Mouse (Mus musculus) urinary bladder, adult 18-20 months (tissue): ENCODE measurements around the gene Noct.
A peak's percentile ranks its signal among the peaks of the same experiment; 100 is the strongest.

ENCODE experiments used
- DNase-seq, 2 experiments: peaks; one replicate each; pipeline ENCODE4 v3.0.0; 2022; ENCODE audit warnings: low spot score in 2 of 2, mixed read lengths in 2 of 2

Noct gene

DNA sequence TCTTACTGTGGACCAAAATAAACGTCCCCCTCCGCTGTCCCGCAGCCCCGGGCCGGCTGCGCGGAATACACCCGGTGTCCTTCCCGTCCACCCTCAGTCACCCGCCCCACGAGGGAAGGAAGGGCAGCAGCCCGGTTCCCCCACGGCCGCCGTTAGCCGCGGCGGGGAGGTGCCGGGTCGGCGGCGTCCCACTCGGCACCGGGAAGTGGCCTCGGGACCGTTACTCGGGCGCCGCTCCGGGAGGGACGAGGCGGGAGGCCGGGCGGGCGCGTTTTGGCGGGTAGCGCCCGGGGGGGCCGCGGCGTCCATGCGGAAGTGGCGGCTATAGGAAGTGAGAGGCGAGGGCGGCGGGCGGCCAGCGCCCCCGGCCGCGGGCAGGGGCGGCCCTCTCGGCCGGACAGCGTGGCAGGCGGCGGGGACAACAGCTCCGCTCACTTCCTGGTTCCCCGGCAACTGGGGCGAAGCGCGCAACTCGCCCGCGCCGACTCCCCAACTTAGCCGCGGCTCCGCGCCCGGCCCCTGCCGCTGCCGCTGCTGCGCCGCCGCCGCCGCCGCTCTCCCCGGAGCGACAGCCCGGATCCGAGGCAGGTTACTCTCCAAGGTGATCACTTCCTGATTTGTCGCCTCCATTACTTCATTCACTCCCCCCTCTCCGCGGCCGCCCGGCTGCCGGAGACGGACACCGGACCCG is 52.3 kb downstream of the Noct start:
- DNase-seq, result peak; percentile 31 to 70

DNA sequence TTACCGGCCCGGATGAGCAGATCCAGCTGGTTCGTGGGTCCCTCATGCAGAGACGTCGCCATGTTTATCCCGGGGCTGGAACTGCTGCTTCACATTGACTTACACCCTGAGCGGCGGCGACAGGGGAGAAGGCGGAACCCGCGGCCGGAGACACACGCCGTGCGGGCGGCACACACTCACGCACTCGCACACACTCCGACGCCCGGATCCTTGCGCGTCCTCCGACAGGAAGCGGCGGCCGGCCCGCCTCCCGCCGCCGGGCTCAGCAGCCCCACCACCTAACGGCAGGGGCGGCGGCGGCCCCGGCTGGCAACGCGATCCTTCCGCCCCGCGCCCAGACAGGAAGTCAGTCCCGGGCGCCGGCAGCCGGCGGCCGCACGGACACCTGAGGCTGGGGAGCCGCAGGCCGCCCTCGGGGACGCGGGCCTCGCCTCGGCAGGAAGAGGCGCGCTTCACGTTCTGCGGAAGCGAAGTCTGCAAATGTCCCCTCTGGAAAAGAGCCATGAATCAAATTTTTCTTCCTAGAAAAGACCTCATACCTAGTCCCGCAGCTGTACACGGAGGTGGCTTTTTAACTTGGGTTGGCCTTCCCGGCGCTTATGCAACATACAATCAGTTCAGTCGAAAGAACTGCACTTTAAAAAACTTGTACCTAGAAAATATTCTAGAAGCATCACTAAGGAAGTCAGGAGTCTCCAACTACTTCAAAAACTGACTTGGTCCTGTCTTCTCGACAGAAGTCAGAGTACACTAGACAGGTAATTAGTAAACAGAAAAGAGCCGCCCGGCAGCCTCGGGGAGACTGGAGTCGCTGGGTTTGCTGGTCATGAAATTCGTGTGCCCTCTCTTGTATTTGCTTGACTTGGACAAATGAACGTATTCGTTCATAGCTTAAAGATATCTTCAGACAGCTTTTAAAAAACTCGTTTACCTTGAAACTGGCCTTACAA is 53.2 kb downstream of the Noct start:
- DNase-seq, result peak; percentile 72 to 80

DNA sequence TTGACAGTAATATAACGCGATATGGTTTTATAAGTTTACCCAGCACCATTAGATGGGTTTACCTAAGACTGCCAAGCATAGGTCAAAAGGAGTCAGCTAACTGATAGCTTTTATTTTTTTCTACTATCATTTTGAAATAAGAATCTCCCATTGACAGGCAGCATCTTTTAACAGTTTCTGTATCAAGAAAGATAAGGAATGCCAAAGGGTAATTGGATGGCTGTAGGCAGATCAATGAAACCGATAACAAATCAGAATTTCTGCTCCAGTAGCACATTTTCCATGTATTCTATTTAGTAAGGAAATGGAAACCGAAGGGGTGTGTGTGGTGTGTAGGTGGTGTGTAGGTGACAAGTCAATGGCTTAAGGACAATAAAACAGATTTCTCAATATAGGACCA is 54.2 kb downstream of the Noct start:
- DNase-seq, result no peak

DNA sequence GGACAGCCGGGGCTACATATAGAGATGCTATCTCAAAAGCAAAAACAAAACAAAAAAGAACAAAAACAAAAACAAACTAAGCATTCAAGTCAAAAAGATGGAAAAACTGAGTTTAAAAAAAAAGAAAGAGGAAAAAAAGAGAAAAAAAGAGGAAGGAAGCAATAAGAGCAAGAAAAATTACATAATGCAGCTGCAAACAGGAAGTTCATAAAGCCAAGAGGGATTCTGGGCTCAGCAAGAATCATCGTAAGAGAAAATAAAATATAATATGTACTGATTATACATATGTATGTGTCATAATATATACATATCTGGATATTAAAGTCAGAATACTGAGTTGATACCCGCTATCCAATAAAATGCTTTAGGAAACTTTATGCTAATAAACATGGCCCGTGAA is 57.5 kb downstream of the Noct start:
- no peak for DNase-seq

DNA sequence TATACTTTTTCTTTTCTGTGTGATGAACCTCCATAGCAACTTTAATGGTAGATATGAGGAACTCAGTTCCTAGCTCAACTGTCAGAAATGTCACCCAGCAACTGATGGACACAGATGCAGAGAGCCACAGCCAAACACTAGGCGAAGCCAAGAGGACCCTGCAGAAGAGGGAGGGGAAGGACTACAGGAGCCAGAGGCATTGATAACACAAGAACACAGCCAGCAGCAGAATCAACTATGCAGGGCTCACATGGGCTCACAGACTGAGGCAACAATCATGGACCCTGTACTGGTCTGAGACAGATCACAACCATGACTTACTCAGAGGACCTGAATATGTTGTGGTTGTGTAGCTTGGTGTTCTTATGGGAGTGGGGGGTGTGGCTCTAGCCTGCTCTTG is 60.1 kb downstream of the Noct start:
- no peak for DNase-seq

DNA sequence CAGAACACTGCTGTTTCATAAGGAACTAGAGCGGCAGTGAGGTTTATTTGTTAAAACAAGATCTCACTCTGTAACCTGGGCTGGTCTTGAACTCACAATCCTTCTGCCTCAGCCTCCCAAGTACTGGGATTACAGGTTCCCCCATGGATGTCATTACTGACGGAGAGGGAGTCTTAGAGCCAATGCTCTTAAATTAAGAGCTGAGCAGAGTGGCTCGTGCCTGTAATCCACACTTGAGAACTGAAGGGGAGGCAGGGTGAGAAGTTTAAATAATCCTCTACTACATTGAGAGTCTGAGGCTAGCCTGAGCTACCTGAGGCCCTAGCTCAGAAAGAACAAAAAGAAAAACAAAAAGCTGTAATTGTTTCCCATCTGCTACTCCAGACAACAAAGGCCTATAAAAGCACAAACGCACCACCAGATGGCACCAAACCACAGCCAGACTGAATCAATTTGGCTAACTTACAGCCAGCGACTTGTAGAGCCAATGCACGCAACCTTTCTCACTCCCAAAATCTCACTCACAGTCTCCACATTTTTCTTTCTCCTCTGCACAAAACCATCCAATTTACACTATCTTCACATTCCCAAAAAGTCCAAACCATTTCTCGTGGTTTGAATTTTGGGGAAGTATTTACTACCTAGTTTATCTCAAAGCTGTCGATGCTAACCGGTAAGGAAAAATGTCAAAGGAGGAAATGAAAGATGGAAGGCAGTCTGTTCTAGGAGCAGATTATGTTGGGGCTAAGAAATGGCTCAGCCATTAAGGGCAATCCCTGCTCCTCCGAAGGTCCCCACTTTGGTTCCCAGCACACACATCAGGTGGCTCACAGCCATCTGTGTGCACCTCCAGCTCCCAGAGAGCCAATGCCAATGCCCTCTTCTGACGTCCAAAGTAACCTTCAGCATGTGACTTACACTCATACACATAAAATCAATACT is 64.9 kb downstream of the Noct start:
- DNase-seq, result peak; percentile 63 to 67

GRCm38 (mm10) chr3:51294251-51294650 is 70.0 kb downstream of the Noct start:
- no peak for DNase-seq

GRCm38 (mm10) chr3:51295225-51295624 is 71.0 kb downstream of the Noct start:
- DNase-seq, result no peak

DNA sequence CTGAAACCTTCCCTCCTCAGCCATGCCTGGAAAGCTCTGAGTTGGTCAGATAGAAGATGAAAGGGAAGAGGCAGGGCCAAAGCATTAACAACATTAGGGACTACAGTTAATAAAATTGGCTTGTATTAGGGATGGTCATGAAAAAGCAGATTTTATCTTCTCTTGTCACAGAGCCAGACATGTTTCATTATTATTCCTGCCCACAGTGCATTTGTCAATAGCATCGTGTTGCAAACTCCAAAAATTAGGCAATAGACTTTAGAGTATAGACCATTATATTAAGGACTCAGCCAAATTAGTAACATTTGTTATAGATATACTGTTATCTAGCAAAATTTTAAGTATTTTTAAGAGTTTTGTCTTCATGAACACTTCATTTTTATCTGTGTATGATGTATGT is 72.5 kb downstream of the Noct start:
- no peak for DNase-seq
